Mouse (Mus musculus): ENCODE data around the gene 2310046K23Rik. TPM values are rescaled to one million over a fixed set of nuclear protein-coding genes. Genes with fewer than 3 reads are reported as not detected.
"Not testable (repeated sequence)": the region's sequence is repeated elsewhere in the genome, so short reads cannot be mapped to it uniquely, and the experiment has no call there.

Gene 2310046K23Rik
- polyA plus RNA-seq, 1 experiment = not detected

DNA sequence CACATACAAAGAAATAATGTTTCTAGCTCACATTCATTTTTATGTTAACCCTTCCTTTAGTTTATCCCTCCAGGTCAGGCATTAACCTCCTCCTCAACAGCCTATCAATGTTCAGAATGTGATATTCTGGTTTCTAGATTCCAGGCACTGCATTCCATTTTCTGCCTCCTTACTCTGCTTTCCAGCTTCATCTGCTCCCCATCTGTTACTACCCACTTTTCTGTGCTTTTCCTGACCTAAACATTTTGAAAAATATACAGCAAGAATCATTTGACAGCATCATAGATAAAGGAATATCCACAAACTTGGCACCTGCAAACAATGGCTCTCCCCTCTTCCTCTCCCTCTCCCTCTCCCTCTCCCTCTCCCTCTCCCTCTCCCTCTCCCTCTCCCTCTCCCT, 30.8 kb downstream of the 2310046K23Rik start:
- Histone ChIP-seq H3K27me3 (ENCODE audit: control insufficient read depth, insufficient read depth, insufficient read length) (no peaks in the 10 kb centered on the region), H3ac (ENCODE audit: control insufficient read depth, insufficient read length, low read depth) (no peak overlapping the region), H3K79me2 (ENCODE audit: control insufficient read depth, insufficient read depth) (no peaks in the 10 kb centered on the region), H3K4me3 (ENCODE audit: insufficient read depth, poor library complexity, severe bottlenecking) (no peak overlapping the region), H3K79me3 (ENCODE audit: low read depth) (no peaks in the 10 kb centered on the region), H3K36me3 (ENCODE audit: control insufficient read depth, insufficient read depth) (no peaks in the 10 kb centered on the region)
- TF ChIP-seq CEBPB (IDR thresholded peaks at IDR 0.05; ENCODE audit: low read depth) = no peak
- no peak for TF ChIP-seq USF1 (IDR thresholded peaks at IDR 0.05; ENCODE audit: low read depth)
- TF ChIP-seq MAX (IDR thresholded peaks at IDR 0.05) = no peak
- TF ChIP-seq MYOG (IDR thresholded peaks at IDR 0.05; ENCODE audit: control insufficient read depth, extremely low read depth, insufficient read length) = no peak
- TF ChIP-seq CTCF (IDR thresholded peaks at IDR 0.05; ENCODE audit: control insufficient read depth, insufficient read depth, insufficient read length) = no peak
- TF ChIP-seq FOSL1 (IDR thresholded peaks at IDR 0.05; ENCODE audit: insufficient read depth, low read length, poor library complexity, severe bottlenecking) = no peak
- no peak for TF ChIP-seq MYOD1 (IDR thresholded peaks at IDR 0.05; ENCODE audit: control insufficient read depth, insufficient read length, low read depth)

DNA sequence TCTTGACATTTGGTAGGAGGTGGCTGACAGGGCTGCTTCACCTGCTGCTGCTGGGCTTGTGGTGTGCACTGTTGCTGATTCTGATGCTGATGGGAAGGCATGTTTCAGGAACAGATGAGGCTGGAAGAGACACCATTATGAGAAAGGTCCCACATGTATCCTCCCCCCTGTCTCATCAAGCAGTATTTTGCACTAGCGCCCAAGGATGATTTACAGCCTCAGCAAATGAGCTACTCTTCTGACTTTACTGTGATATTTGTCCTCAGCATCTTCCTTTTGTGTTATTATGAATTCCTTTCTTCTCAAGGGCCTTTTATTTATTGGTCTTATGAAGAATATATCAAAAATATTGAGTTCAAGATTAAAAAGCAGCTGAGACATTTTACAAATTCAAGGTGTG, 33.9 kb downstream of the 2310046K23Rik start, which contains the start of gene Sprr4:
Gene Sprr4, minus strand, starts transcription at position 101 of the 400 bp plus-strand sequence.
- Histone ChIP-seq H3K79me3 (ENCODE audit: low read depth) (no peaks in the 10 kb centered on the region), H3K4me3 (ENCODE audit: insufficient read depth, poor library complexity, severe bottlenecking) (no peak within 1 kb of the TSS), H3K27me3 (ENCODE audit: control insufficient read depth, insufficient read depth, insufficient read length) (no peaks in the 10 kb centered on the region), H3ac (ENCODE audit: control insufficient read depth, insufficient read length, low read depth) (no peak within 1 kb of the TSS), H3K79me2 (ENCODE audit: control insufficient read depth, insufficient read depth) (no peaks in the 10 kb centered on the region), H3K36me3 (ENCODE audit: control insufficient read depth, insufficient read depth) (no peaks in the 10 kb centered on the region)
- TF ChIP-seq USF1 (IDR thresholded peaks at IDR 0.05; ENCODE audit: low read depth) (no peak), CTCF (IDR thresholded peaks at IDR 0.05; ENCODE audit: control insufficient read depth, insufficient read depth, insufficient read length) (no peak), MYOD1 (IDR thresholded peaks at IDR 0.05; ENCODE audit: control insufficient read depth, insufficient read length, low read depth) (no peak), CEBPB (IDR thresholded peaks at IDR 0.05; ENCODE audit: low read depth) (no peak), MYOG (IDR thresholded peaks at IDR 0.05; ENCODE audit: control insufficient read depth, extremely low read depth, insufficient read length) (no peak), FOSL1 (IDR thresholded peaks at IDR 0.05; ENCODE audit: insufficient read depth, low read length, poor library complexity, severe bottlenecking) (no peak), MAX (IDR thresholded peaks at IDR 0.05) (no peak)

DNA sequence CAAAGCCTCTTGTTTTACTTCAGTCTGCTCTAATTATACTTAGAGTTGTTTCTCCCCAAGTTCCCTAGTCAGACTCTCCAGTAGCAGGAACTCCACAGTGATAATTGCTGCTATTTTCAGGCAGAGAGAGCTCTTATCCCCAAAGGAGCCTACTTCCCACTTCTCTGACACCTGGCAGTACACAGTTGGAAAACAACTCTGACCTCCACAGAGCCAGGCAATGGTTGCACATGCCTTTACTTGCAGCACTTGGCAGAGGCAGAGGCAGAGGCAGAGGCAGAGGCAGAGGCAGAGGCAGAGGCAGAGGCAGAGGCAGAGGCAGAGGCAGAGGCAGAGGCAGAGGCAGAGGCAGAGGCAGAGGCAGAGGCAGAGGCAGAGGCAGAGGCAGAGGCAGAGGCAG, 44.0 kb downstream of the 2310046K23Rik start:
- not testable (repeated sequence) for H3K4me3 ChIP-seq (ENCODE audit: insufficient read depth, poor library complexity, severe bottlenecking); H3K27me3 ChIP-seq (ENCODE audit: control insufficient read depth, insufficient read depth, insufficient read length); H3K36me3 ChIP-seq (ENCODE audit: control insufficient read depth, insufficient read depth); H3K79me3 ChIP-seq (ENCODE audit: low read depth); H3ac ChIP-seq (ENCODE audit: control insufficient read depth, insufficient read length, low read depth); H3K79me2 ChIP-seq (ENCODE audit: control insufficient read depth, insufficient read depth)

DNA sequence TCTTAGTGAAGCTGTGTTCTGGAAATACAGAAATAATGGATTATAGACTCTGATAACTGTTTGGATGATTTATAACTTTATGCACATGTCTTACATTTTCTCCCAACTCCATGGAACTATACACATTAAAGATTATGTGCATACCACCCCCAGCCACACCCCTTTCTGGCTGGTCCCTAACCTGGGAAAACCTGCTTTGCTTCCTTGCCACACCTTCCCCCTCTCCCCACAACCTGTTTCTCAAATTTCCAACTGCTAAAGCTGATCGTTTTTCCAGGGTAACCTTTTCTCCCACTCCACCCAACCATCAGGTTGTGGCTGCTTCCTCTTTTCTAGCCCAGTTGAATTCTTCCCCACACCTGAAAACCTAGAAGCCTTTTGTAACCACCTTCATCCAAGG, 48.0 kb downstream of the 2310046K23Rik start:
- Histone ChIP-seq H3K4me3 (ENCODE audit: insufficient read depth, poor library complexity, severe bottlenecking) (no peak overlapping the region), H3K36me3 (ENCODE audit: control insufficient read depth, insufficient read depth) (no peaks in the 10 kb centered on the region), H3K79me3 (ENCODE audit: low read depth) (no peaks in the 10 kb centered on the region), H3K79me2 (ENCODE audit: control insufficient read depth, insufficient read depth) (no peaks in the 10 kb centered on the region), H3K27me3 (ENCODE audit: control insufficient read depth, insufficient read depth, insufficient read length) (no peaks in the 10 kb centered on the region), H3ac (ENCODE audit: control insufficient read depth, insufficient read length, low read depth) (no peak overlapping the region)
- no peak for TF ChIP-seq MAX (IDR thresholded peaks at IDR 0.05)
- TF ChIP-seq USF1 (IDR thresholded peaks at IDR 0.05; ENCODE audit: low read depth) = no peak
- no peak for TF ChIP-seq MYOG (IDR thresholded peaks at IDR 0.05; ENCODE audit: control insufficient read depth, extremely low read depth, insufficient read length)
- no peak for TF ChIP-seq MYOD1 (IDR thresholded peaks at IDR 0.05; ENCODE audit: control insufficient read depth, insufficient read length, low read depth)
- no peak for TF ChIP-seq CTCF (IDR thresholded peaks at IDR 0.05; ENCODE audit: control insufficient read depth, insufficient read depth, insufficient read length)
- TF ChIP-seq FOSL1 (IDR thresholded peaks at IDR 0.05; ENCODE audit: insufficient read depth, low read length, poor library complexity, severe bottlenecking) = no peak
- TF ChIP-seq CEBPB (IDR thresholded peaks at IDR 0.05; ENCODE audit: low read depth) = no peak

DNA sequence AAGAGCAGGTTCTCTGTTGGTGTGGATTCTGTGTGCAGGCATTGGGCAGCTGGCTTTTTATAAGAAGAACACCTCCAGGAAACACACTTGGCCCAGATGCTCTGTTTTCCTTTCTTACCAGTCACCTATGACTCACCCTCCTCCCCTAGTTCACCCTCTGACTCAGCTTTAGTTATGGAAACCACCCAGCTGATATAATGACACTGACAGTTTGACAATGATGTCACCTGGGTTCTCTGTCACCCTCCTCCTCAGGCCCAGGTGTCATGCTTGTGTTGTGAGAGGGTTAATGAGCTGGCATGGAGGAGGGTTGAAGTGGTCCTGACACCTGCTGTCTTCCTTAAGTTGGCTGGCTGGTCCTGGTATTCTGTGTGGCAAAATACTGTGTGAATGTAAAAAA, 48.4 kb downstream of the 2310046K23Rik start, which contains the start of gene Sprr1a:
Gene Sprr1a, minus strand, starts transcription at position 33 of the 400 bp plus-strand sequence.
- Histone ChIP-seq H3K79me2 (ENCODE audit: control insufficient read depth, insufficient read depth) (no peaks in the 10 kb centered on the region), H3K27me3 (ENCODE audit: control insufficient read depth, insufficient read depth, insufficient read length) (no peaks in the 10 kb centered on the region), H3K79me3 (ENCODE audit: low read depth) (no peaks in the 10 kb centered on the region), H3K4me3 (ENCODE audit: insufficient read depth, poor library complexity, severe bottlenecking) (no peak within 1 kb of the TSS), H3K36me3 (ENCODE audit: control insufficient read depth, insufficient read depth) (no peaks in the 10 kb centered on the region), H3ac (ENCODE audit: control insufficient read depth, insufficient read length, low read depth) (no peak within 1 kb of the TSS)
- TF ChIP-seq FOSL1 (IDR thresholded peaks at IDR 0.05; ENCODE audit: insufficient read depth, low read length, poor library complexity, severe bottlenecking) = peak; percentile 95
- TF ChIP-seq MAX (IDR thresholded peaks at IDR 0.05) = no peak
- no peak for TF ChIP-seq MYOG (IDR thresholded peaks at IDR 0.05; ENCODE audit: control insufficient read depth, extremely low read depth, insufficient read length)
- no peak for TF ChIP-seq CEBPB (IDR thresholded peaks at IDR 0.05; ENCODE audit: low read depth)
- TF ChIP-seq MYOD1 (IDR thresholded peaks at IDR 0.05; ENCODE audit: control insufficient read depth, insufficient read length, low read depth) = peak; percentile 58

Other genes with a start within 250 kb of the 2310046K23Rik start
- 0.13 TPM for gene Sprr2a3, start 249.1 kb downstream of the 2310046K23Rik start, polyA plus RNA-seq (2012; fragmentation: generic; extraction: Trizol)
- gene Sprr2b, start 217.9 kb downstream of the 2310046K23Rik start, polyA plus RNA-seq (2012; fragmentation: generic; extraction: Trizol) = 0.11 TPM
- gene Sprr2d, start 195.4 kb downstream of the 2310046K23Rik start, polyA plus RNA-seq (2012; fragmentation: generic; extraction: Trizol) = not detected
- gene Sprr2e, start 182.4 kb downstream of the 2310046K23Rik start, polyA plus RNA-seq (2012; fragmentation: generic; extraction: Trizol) = 0.06 TPM
- not detected for gene Sprr2f, start 169.3 kb downstream of the 2310046K23Rik start, polyA plus RNA-seq (2012; fragmentation: generic; extraction: Trizol)
- 1.8 TPM for gene Sprr2h, start 148.8 kb downstream of the 2310046K23Rik start, polyA plus RNA-seq (2012; fragmentation: generic; extraction: Trizol)
- gene Sprr2i, start 126.5 kb downstream of the 2310046K23Rik start, polyA plus RNA-seq (2012; fragmentation: generic; extraction: Trizol) = not detected
- 0.16 TPM for gene Sprr2j-ps, start 116.4 kb downstream of the 2310046K23Rik start, polyA plus RNA-seq (2012; fragmentation: generic; extraction: Trizol)
- gene Gm9774, start 105.1 kb downstream of the 2310046K23Rik start, polyA plus RNA-seq (2012; fragmentation: generic; extraction: Trizol) = 8.5 TPM
- 4.0 TPM for gene Sprr2k, start 101.9 kb downstream of the 2310046K23Rik start, polyA plus RNA-seq (2012; fragmentation: generic; extraction: Trizol)
- gene Sprr1b, start 95.7 kb downstream of the 2310046K23Rik start, polyA plus RNA-seq (2012; fragmentation: generic; extraction: Trizol) = 0.46 TPM
- not detected for gene Sprr3, start 75.8 kb downstream of the 2310046K23Rik start, polyA plus RNA-seq (2012; fragmentation: generic; extraction: Trizol)
- gene Sprr1a, start 48.6 kb downstream of the 2310046K23Rik start, polyA plus RNA-seq (2012; fragmentation: generic; extraction: Trizol) = 23.8 TPM
- gene Sprr4, start 34.0 kb downstream of the 2310046K23Rik start, polyA plus RNA-seq (2012; fragmentation: generic; extraction: Trizol) = not detected
- 0.04 TPM for gene Ivl, start 39.2 kb upstream of the 2310046K23Rik start, polyA plus RNA-seq (2012; fragmentation: generic; extraction: Trizol)
- gene Smcp, start 54.5 kb upstream of the 2310046K23Rik start, polyA plus RNA-seq (2012; fragmentation: generic; extraction: Trizol) = not detected
- gene 2210017I01Rik, start 73.0 kb upstream of the 2310046K23Rik start, polyA plus RNA-seq (2012; fragmentation: generic; extraction: Trizol) = not detected
- not detected for gene Lce6a, start 87.1 kb upstream of the 2310046K23Rik start, polyA plus RNA-seq (2012; fragmentation: generic; extraction: Trizol)
- not detected for gene Lce1a1, start 113.8 kb upstream of the 2310046K23Rik start, polyA plus RNA-seq (2012; fragmentation: generic; extraction: Trizol)
- gene Lce1b, start 122.4 kb upstream of the 2310046K23Rik start, polyA plus RNA-seq (2012; fragmentation: generic; extraction: Trizol) = not detected
- gene Lce1a2, start 135.8 kb upstream of the 2310046K23Rik start, polyA plus RNA-seq (2012; fragmentation: generic; extraction: Trizol) = not detected
- gene Lce1c, start 144.7 kb upstream of the 2310046K23Rik start, polyA plus RNA-seq (2012; fragmentation: generic; extraction: Trizol) = not detected
- not detected for gene Lce1d, start 152.7 kb upstream of the 2310046K23Rik start, polyA plus RNA-seq (2012; fragmentation: generic; extraction: Trizol)
- not detected for gene Lce1e, start 174.6 kb upstream of the 2310046K23Rik start, polyA plus RNA-seq (2012; fragmentation: generic; extraction: Trizol)
- gene Lce1f, start 185.8 kb upstream of the 2310046K23Rik start, polyA plus RNA-seq (2012; fragmentation: generic; extraction: Trizol) = 0.83 TPM
- gene Gm38119, start 204.6 kb upstream of the 2310046K23Rik start, polyA plus RNA-seq (2012; fragmentation: generic; extraction: Trizol) = not detected
- 14.2 TPM for gene Lce1g, start 217.8 kb upstream of the 2310046K23Rik start, polyA plus RNA-seq (2012; fragmentation: generic; extraction: Trizol)
- 0.35 TPM for gene Lce1h, start 230.6 kb upstream of the 2310046K23Rik start, polyA plus RNA-seq (2012; fragmentation: generic; extraction: Trizol)
- gene Lce1i, start 244.4 kb upstream of the 2310046K23Rik start, polyA plus RNA-seq (2012; fragmentation: generic; extraction: Trizol) = not detected

Data from C2C12 (cell line).